Mouse (Mus musculus): ENCODE data around the gene Hdgfl2.

GRCm38 (mm10) chr17:56117251-56117710 is 37.8 kb downstream of the Hdgfl2 start, which contains the start of gene Plin5:
- TF ChIP-seq EP300 (IDR thresholded peaks at IDR 0.05; ENCODE audit: low read depth) (no peak), CTCF (IDR thresholded peaks at IDR 0.05; ENCODE audit: low read depth) (no peak)

All from liver, embryonic 14.5 days (tissue).